Mouse (Mus musculus): ENCODE results near the gene Them7. TPM values are rescaled to one million over a fixed set of nuclear protein-coding genes. Genes with fewer than 3 reads are reported as not detected.

Them7 gene
- polyA plus RNA-seq, 1 experiment from 2014 or later = 3.1 TPM

GRCm38 (mm10) chr2:105303962-105304514 lies 79.9 kb downstream of the Them7 start:
- H3K27me3 ChIP-seq = no peaks in the 10 kb centered on the region
- in situ Hi-C loops (cut with MboI; ENCODE audit: low pct_unique_long_range_greater_than_20kb) = no loop called here
- ATAC-seq (no peak), DNase-seq (ENCODE audit: low read depth, low spot score) (no peak)
- TF ChIP-seq CTCF (IDR thresholded peaks at IDR 0.05) = no peak
- CTCF ChIA-PET = no interaction called here
- POLR2A ChIA-PET = no interaction called here

- no peak for TF ChIP-seq CTCF (IDR thresholded peaks at IDR 0.05)
- in situ Hi-C loops (cut with MboI; ENCODE audit: low pct_unique_long_range_greater_than_20kb) = no loop called here
- DNase-seq (ENCODE audit: low read depth, low spot score) = no peak
- POLR2A ChIA-PET = no interaction called here
- ATAC-seq = no peak
- CTCF ChIA-PET = no interaction called here
- no peaks in the 10 kb centered on the region for H3K27me3 ChIP-seq
These were observed 81.8 kb downstream of the Them7 start for GRCm38 (mm10) chr2:105305876-105306275.

GRCm38 (mm10) chr2:105311414-105311813 lies 87.3 kb downstream of the Them7 start:
- ATAC-seq (no peak), DNase-seq (ENCODE audit: low read depth, low spot score) (no peak)
- POLR2A ChIA-PET = no interaction called here
- CTCF ChIA-PET = interaction anchor here (1.0 kb wide), 1 partner anchor 347 kb away, joined by 3 read pairs; no protein-coding TSS in a partner anchor
- in situ Hi-C loops (cut with MboI; ENCODE audit: low pct_unique_long_range_greater_than_20kb) = no loop called here
- no peak for TF ChIP-seq CTCF (IDR thresholded peaks at IDR 0.05)
- no peaks in the 10 kb centered on the region for H3K27me3 ChIP-seq

GRCm38 (mm10) chr2:105311991-105312390 lies 87.9 kb downstream of the Them7 start:
- DNase-seq (ENCODE audit: low read depth, low spot score) = no peak
- in situ Hi-C loops (cut with MboI; ENCODE audit: low pct_unique_long_range_greater_than_20kb) = no loop called here
- no peak for TF ChIP-seq CTCF (IDR thresholded peaks at IDR 0.05)
- no peak for ATAC-seq
- POLR2A ChIA-PET = no interaction called here
- CTCF ChIA-PET = interaction anchor here (1.0 kb wide), 1 partner anchor 348 kb away, joined by 3 read pairs; no protein-coding TSS in a partner anchor
- H3K27me3 ChIP-seq = no peaks in the 10 kb centered on the region

- CTCF ChIA-PET = interaction anchor here (1.2 kb wide), 1 partner anchor 11 kb away, joined by 4 read pairs; no protein-coding TSS in a partner anchor
- H3K27me3 ChIP-seq = peaks cover 4% of the 10 kb centered on the region
- in situ Hi-C loops (cut with MboI; ENCODE audit: low pct_unique_long_range_greater_than_20kb) = no loop called here
- POLR2A ChIA-PET = no interaction called here
- no peak for TF ChIP-seq CTCF (IDR thresholded peaks at IDR 0.05)
- DNase-seq (ENCODE audit: low read depth, low spot score) (no peak), ATAC-seq (no peak)
These were observed 89.0 kb downstream of the Them7 start for GRCm38 (mm10) chr2:105313077-105313476.

DNA sequence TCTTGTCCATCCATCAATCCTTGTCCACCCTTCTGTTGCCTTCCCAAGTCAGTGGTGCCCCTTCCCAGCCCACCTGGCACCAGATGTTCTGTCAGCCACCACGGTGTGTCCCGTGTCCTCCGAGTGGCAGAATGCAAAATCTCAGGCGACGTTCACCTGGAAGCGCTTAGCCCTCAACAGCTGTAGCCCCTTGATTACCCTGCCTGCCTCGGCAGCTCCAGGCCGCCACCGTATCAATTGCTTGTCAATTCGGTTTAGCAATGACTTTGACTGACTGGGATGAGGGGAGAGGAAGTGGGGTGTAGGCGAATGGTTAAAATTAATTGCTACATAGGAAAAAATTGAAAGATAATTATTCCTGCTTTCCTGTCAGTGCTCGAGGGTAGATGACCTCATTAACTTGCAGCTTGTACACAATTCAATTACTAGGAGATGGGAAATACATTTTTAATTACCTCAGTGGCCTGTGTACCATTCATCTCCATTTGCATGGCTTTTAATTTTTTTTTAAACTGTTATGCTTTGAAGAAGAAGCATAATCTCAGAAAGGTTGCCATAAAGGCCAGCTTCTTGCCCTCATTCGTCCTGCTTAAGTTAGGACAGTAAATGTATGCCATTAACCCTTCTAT lies 93.5 kb downstream of the Them7 start:
- no peak for DNase-seq (ENCODE audit: low read depth, low spot score)
- CTCF ChIA-PET = no interaction called here
- TF ChIP-seq CTCF (IDR thresholded peaks at IDR 0.05) = no peak
- H3K27me3 ChIP-seq = peaks cover 4% of the 10 kb centered on the region
- POLR2A ChIA-PET = interaction anchor here (0.7 kb wide), 1 partner anchor 11 kb away, joined by 3 read pairs; no protein-coding TSS in a partner anchor
- in situ Hi-C loops (cut with MboI; ENCODE audit: low pct_unique_long_range_greater_than_20kb) = no loop called here
- no peak for ATAC-seq

GRCm38 (mm10) chr2:105326067-105326466 lies 101.9 kb downstream of the Them7 start:
- no peak for ATAC-seq
- ChIA-PET CTCF (no interaction called here), POLR2A (no interaction called here)
- peak; percentile 33 for TF ChIP-seq CTCF (IDR thresholded peaks at IDR 0.05)
- H3K27me3 ChIP-seq = no peaks in the 10 kb centered on the region
- in situ Hi-C loops (cut with MboI; ENCODE audit: low pct_unique_long_range_greater_than_20kb) = loop anchor here (25.0 kb wide), 1 partner anchor 761 kb away; no protein-coding TSS in a partner anchor
- DNase-seq (ENCODE audit: low read depth, low spot score) = no peak

- DNase-seq (ENCODE audit: low read depth, low spot score) (no peak), ATAC-seq (no peak)
- H3K27me3 ChIP-seq = peaks cover 3% of the 10 kb centered on the region
- CTCF ChIA-PET = no interaction called here
- in situ Hi-C loops (cut with MboI; ENCODE audit: low pct_unique_long_range_greater_than_20kb) = loop anchor here (10.0 to 25.0 kb wide), 2 partner anchors 757 to 865 kb away; no protein-coding TSS in a partner anchor
- POLR2A ChIA-PET = no interaction called here
- TF ChIP-seq CTCF (IDR thresholded peaks at IDR 0.05) = no peak
These were observed 105.9 kb downstream of the Them7 start for GRCm38 (mm10) chr2:105330024-105330423.

DNA sequence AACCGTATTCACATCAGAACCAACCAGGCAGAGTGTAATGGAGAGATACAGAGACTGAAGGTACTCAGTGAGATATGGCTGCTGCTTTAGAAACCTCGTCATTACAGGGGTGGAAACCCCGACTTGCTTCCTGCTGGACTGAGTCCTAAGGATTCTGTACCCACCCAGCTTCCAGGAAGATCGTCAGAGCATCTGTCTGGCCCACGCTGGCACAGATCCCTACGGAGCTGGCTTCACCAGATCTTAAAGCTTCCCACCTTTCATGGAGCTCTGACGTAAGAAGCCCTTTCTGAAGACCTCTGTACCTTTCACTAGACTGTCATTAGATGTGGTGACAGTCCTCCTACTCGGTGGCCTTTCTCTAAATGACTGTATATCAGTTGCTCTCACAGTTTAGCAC lies 109.0 kb downstream of the Them7 start:
- DNase-seq (ENCODE audit: low read depth, low spot score) (no peak), ATAC-seq (no peak)
- in situ Hi-C loops (cut with MboI; ENCODE audit: low pct_unique_long_range_greater_than_20kb) = loop anchor here (10.0 to 25.0 kb wide), 2 partner anchors 754 to 862 kb away; no protein-coding TSS in a partner anchor
- POLR2A ChIA-PET = no interaction called here
- TF ChIP-seq CTCF (IDR thresholded peaks at IDR 0.05) = no peak
- peaks cover 3% of the 10 kb centered on the region for H3K27me3 ChIP-seq
- CTCF ChIA-PET = interaction anchor here (1.1 to 1.3 kb wide), 2 partner anchors 39 to 60 kb away, joined by 3 read pairs; no protein-coding TSS in a partner anchor

DNA sequence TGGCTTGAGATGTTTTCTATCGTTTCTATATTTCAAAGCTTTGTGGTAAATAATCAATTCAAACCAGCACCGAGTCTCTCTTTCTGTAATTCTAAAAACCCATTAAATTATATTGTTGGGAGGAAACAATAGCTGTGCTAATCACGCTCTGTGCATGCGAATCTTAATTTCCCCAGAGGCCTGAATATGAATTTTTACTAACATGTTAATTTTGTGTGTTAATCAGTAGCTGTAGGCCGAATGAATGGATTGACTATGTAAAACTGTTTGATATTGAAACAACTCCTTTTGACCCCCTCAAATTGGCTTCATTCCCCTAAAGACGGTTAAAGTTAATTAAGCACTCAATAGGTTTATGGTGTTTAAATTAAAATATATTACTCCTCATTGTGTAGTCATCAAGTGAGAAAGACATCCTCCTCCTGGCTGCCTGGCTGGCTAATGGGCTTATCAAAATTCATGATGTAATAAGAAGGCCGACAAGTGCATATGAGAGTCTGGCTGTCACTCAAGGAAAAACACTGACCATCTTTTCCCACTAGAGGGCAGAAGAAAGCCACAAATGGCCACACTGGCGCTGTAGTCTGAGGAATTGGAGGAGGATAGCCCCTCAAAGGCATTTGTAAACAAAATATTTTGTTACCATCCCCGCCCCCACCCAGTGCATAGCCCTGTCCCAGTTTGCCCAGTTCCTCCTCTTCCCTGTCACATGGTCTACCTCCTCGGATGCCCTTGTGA lies 110.0 kb downstream of the Them7 start:
- POLR2A ChIA-PET = no interaction called here

More for the DNA sequence above, 110.0 kb downstream of the Them7 start:
- DNase-seq (ENCODE audit: low read depth, low spot score) (no peak), ATAC-seq (peak; percentile 31)
- TF ChIP-seq CTCF (IDR thresholded peaks at IDR 0.05) = peak; percentile 89
- in situ Hi-C loops (cut with MboI; ENCODE audit: low pct_unique_long_range_greater_than_20kb) = loop anchor here (10.0 to 25.0 kb wide), 2 partner anchors 753 to 861 kb away; no protein-coding TSS in a partner anchor
- peaks cover 3% of the 10 kb centered on the region for H3K27me3 ChIP-seq
- CTCF ChIA-PET = interaction anchor here (1.0 to 2.1 kb wide), 4 partner anchors 38 to 94 kb away, joined by 3 to 11 read pairs (median 4); no protein-coding TSS in a partner anchor

Data from Patski (cell line).